Mouse (Mus musculus) layer of hippocampus, postnatal 25 days (tissue): ENCODE results near the gene Ceacam15. TPM values are rescaled to one million over a fixed set of nuclear protein-coding genes. Genes with fewer than 3 reads are reported as not detected.
"Not testable (repeated sequence)": the region's sequence is repeated elsewhere in the genome, so short reads cannot be mapped to it uniquely, and the experiment has no call there.

Experiments
- DNase-seq, 2 experiments: peaks; one replicate each; pipeline ENCODE4 v3.0.0; 2022; ENCODE audit warnings: mixed read lengths in 2 of 2, low spot score in 1 of 2; ENCODE audit errors: extremely low spot score in 1 of 2
- total RNA-seq, 2 experiments: library from RNA; stranded (reverse); gene quantifications; 2 replicates each; pipeline ENCODE4 v1.2.3; 2021

Ceacam15 gene
- not detected for total RNA-seq

GRCm38 (mm10) chr7:16675605-16676004 lies at the start of gene Ceacam15:
TSS of gene Ceacam15 (minus strand) at chr7:16675705.
- no peak for DNase-seq

- not testable (repeated sequence) for DNase-seq
These were observed 47.0 kb upstream of the Ceacam15 start for GRCm38 (mm10) chr7:16722490-16722889.

- DNase-seq, result no peak
These were observed 46.1 kb upstream of the Ceacam15 start, which contains the start of gene Ceacam9 for GRCm38 (mm10) chr7:16721629-16722028. TSS of gene Ceacam9 (plus strand) at chr7:16721929.

- not testable (repeated sequence) for DNase-seq
These were observed 41.1 kb upstream of the Ceacam15 start for GRCm38 (mm10) chr7:16716456-16717152.

GRCm38 (mm10) chr7:16712633-16713415 lies 37.3 kb upstream of the Ceacam15 start:
- DNase-seq, result no peak

GRCm38 (mm10) chr7:16710604-16711003 lies 35.1 kb upstream of the Ceacam15 start:
- DNase-seq, result no peak

- no peak for DNase-seq
These were observed 32.7 kb upstream of the Ceacam15 start for GRCm38 (mm10) chr7:16708244-16708643.

GRCm38 (mm10) chr7:16706385-16706784 lies 30.9 kb upstream of the Ceacam15 start:
- DNase-seq, result no peak

GRCm38 (mm10) chr7:16700583-16700982 lies 25.1 kb upstream of the Ceacam15 start:
- no peak for DNase-seq

- DNase-seq, result no peak
These were observed 23.5 kb upstream of the Ceacam15 start for GRCm38 (mm10) chr7:16699042-16699441.

GRCm38 (mm10) chr7:16695025-16695424 lies 19.5 kb upstream of the Ceacam15 start:
- peak in 1 of 2 experiments; percentile 60 for DNase-seq

GRCm38 (mm10) chr7:16689196-16689595 lies 13.7 kb upstream of the Ceacam15 start:
- DNase-seq, result no peak

- not testable (repeated sequence) for DNase-seq
These were observed 4.7 kb upstream of the Ceacam15 start for GRCm38 (mm10) chr7:16680194-16680593.

- not testable (repeated sequence) for DNase-seq
These were observed 806 bp downstream of the Ceacam15 start for GRCm38 (mm10) chr7:16674699-16675098.

- no peak for DNase-seq
These were observed 1.7 kb downstream of the Ceacam15 start for GRCm38 (mm10) chr7:16673823-16674222.

- DNase-seq, result not testable (repeated sequence)
These were observed 7.1 kb downstream of the Ceacam15 start for GRCm38 (mm10) chr7:16668331-16668930.

GRCm38 (mm10) chr7:16644260-16644659 lies 31.2 kb downstream of the Ceacam15 start:
- no peak for DNase-seq

- not testable (repeated sequence) for DNase-seq
These were observed 32.4 kb downstream of the Ceacam15 start for GRCm38 (mm10) chr7:16643106-16643505.

GRCm38 (mm10) chr7:16639028-16639427 lies 36.5 kb downstream of the Ceacam15 start:
- peak in 1 of 2 experiments; percentile 22 for DNase-seq

GRCm38 (mm10) chr7:16635116-16635515 lies 40.4 kb downstream of the Ceacam15 start:
- no peak for DNase-seq

GRCm38 (mm10) chr7:16633913-16634312 lies 41.6 kb downstream of the Ceacam15 start:
- not testable (repeated sequence) for DNase-seq
